Mouse (Mus musculus): ENCODE results near the gene Slc22a3. TPM values are rescaled to one million over a fixed set of nuclear protein-coding genes. Genes with fewer than 3 reads are reported as not detected.

Gene Slc22a3
- total RNA-seq, 2 experiments from 2014 or later, result 1.8 to 2.3 TPM

DNA sequence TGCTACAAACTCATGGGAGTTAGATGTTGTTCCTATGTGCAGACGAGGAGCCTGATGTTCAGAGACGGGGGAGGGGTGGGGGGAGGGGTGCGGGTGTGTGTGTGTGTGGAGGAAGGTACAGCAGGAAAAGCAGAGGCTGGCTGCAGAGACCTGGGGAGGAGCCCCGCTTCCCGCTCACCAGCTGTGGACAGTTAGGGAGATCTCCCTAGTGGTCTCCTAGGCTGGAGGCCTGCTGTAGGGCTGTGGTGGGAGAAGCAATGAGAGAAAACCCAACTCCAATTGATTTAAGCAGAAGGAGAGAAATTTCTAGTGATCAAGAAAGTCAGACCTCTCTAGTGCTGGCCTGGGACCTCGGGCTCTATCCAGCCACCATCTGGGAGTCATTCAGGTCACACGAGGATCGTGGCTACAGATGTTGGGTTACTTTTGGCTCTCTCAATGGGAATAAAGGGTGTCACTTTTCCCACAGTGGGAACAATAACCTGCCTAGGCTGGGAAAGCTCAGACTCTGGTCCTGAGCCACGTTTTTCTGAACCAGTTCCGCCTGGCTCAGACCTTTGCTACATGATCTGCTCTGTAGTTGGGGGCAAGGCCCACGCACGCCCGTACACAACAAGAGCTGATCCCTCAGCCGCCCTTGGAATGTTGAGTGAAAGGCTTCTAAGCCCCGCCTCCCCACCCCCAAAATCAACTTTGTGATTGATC lies 92.3 kb downstream of the Slc22a3 start:
- peak in 1 of 2 experiments; percentile 49 for DNase-seq
- intact Hi-C loops (cut with DNase I), result loop anchor here (1.0 to 5.0 kb wide), 2 partner anchors 274 to 582 kb away; no protein-coding TSS in a partner anchor

GRCm38 (mm10) chr17:12412891-12413237 lies 94.6 kb downstream of the Slc22a3 start:
- intact Hi-C loops (cut with DNase I), result no loop called here
- DNase-seq, result no peak

- DNase-seq, result peak; percentile 63 to 65
Observed at GRCm38 (mm10) chr17:12412181-12412890, 95.2 kb downstream of the Slc22a3 start.

GRCm38 (mm10) chr17:12409346-12409944 lies 98.1 kb downstream of the Slc22a3 start:
- DNase-seq, result no peak

More at GRCm38 (mm10) chr17:12412181-12412890, 95.2 kb downstream of the Slc22a3 start:
- intact Hi-C loops (cut with DNase I), result no loop called here

GRCm38 (mm10) chr17:12403420-12403819 lies 104.1 kb downstream of the Slc22a3 start:
- peak in 1 of 2 experiments; percentile 40 for DNase-seq
- intact Hi-C loops (cut with DNase I), result no loop called here

More at GRCm38 (mm10) chr17:12409346-12409944, 98.1 kb downstream of the Slc22a3 start:
- intact Hi-C loops (cut with DNase I), result no loop called here

GRCm38 (mm10) chr17:12396163-12396677 lies 111.3 kb downstream of the Slc22a3 start:
- intact Hi-C loops (cut with DNase I), result no loop called here
- no peak for DNase-seq

- DNase-seq, result no peak
- intact Hi-C loops (cut with DNase I), result no loop called here
Observed at GRCm38 (mm10) chr17:12388239-12388638, 119.3 kb downstream of the Slc22a3 start.

GRCm38 (mm10) chr17:12387781-12388180 lies 119.7 kb downstream of the Slc22a3 start:
- DNase-seq, result no peak
- intact Hi-C loops (cut with DNase I), result no loop called here

GRCm38 (mm10) chr17:12385049-12385794 lies 122.3 kb downstream of the Slc22a3 start:
- intact Hi-C loops (cut with DNase I), result no loop called here
- DNase-seq, result no peak

- intact Hi-C loops (cut with DNase I), result no loop called here
- DNase-seq, result no peak
Observed at GRCm38 (mm10) chr17:12382531-12382930, 125.0 kb downstream of the Slc22a3 start.

DNA sequence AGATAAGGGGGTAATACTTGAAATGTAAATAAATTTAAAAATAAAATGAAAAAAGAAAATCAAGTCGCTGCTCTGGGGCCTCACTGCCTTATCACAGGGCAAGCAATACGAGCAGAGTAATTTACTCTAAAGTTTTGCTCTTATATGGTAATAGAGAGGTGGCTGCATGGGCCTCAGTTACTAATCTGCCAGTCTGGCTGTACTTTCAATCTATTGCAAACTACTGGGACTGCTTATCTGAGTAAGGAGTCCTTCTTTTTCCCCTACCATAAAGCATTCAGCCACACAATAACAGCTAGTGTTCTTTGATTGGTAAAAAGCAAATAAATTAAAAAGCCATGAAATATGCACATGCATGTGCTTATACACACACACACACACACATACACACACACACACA lies 125.9 kb downstream of the Slc22a3 start:
- intact Hi-C loops (cut with DNase I), result no loop called here
- DNase-seq, result no peak

DNA sequence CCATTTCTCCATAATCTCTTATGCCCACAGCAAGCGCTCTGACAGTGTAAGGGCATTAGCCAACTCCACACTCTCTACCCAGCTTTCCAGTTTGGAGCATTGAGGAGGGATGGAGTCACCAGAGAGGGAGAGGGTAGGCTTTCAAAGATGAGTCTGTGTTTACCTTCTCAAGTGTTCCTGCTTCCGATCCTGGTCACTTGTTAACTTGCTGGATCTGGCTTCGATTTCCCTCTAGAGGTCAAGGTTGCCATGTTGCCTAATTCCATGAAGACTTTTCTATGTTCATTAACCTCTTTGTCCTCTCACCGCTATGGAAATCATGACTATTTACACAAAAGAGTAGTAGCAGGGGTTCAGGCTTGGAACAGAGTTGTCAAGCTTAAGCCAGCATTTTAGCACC lies 127.2 kb downstream of the Slc22a3 start:
- DNase-seq, result no peak
- intact Hi-C loops (cut with DNase I), result no loop called here

- intact Hi-C loops (cut with DNase I), result no loop called here
- no peak for DNase-seq
Observed at GRCm38 (mm10) chr17:12377981-12378705, 129.4 kb downstream of the Slc22a3 start, which contains the start of gene Plg. Gene Plg, plus strand, starts transcription at chr17:12378608.

DNA sequence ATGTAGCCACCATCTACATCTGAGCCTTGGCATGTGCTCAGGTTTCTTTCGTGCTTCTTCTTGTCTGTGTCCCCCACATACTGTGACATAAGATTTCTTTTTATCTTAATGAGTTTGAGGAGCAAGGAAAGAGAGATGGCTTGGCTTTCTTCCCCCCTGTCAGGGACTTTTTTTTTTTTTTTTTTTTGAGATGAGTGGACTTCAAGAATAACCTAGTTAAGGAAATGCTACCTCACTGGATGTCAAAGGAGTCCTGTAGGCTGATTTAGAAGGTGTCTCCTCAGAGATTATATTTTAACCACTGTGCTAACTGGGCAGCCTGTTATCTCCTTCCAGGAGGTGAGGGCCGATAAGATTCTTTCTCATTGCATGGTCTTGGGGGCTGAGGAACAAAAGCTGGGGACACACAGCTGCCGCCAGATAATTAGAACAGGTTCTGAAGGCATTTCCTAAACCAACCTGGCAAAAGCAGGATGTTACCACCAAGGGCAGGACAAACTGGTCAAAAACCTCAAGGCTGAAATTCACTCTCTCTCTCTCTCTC lies 133.8 kb downstream of the Slc22a3 start:
- DNase-seq, result no peak
- intact Hi-C loops (cut with DNase I), result no loop called here

DNA sequence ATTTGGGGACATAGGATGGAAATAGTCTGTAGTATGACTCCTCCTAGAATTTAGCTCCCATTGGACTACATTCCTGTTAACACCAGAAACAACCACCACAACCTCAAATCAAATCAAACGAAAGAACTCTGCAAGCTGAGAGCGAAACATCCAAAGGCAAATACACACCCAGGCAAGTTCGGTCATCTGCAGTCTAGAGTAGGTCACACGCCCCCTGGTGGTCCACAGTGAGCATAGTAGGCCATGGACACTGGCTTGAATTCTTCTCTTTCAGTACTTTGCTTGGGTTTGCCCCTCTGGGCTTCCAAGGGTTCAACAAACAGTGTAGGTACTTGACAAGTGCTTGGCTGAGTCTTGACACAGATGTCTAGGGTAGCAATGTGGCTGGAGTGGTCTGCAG lies 135.5 kb downstream of the Slc22a3 start:
- intact Hi-C loops (cut with DNase I), result no loop called here
- peak; percentile 70 to 83 for DNase-seq

GRCm38 (mm10) chr17:12371310-12371925 lies 136.1 kb downstream of the Slc22a3 start:
- DNase-seq, result peak in 1 of 2 experiments; percentile 51
- intact Hi-C loops (cut with DNase I), result loop anchor here (2.0 kb wide), 1 partner anchor 335 kb away; no protein-coding TSS in a partner anchor

DNA sequence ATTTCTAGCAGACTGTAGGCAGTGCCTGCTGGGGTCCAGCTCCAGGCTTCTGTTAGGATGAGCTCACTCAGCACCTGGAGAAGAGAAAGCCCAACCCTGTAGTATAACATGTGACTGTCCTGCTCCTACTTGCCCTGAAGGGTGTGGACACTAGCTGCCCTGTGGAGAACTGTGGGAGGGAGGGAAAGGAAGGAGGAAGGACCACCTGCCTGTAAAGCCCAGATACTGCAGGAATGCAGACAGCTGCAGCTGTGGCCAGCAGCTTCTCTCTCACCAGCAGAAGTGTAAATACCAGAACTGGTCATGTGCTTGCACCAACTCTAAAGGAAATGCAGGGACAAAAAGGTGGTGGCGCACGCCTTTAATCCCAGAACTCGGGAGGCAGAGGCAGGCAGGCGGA lies 137.2 kb downstream of the Slc22a3 start:
- intact Hi-C loops (cut with DNase I), result loop anchor here (2.0 kb wide), 1 partner anchor 333 kb away; no protein-coding TSS in a partner anchor
- no peak for DNase-seq

DNA sequence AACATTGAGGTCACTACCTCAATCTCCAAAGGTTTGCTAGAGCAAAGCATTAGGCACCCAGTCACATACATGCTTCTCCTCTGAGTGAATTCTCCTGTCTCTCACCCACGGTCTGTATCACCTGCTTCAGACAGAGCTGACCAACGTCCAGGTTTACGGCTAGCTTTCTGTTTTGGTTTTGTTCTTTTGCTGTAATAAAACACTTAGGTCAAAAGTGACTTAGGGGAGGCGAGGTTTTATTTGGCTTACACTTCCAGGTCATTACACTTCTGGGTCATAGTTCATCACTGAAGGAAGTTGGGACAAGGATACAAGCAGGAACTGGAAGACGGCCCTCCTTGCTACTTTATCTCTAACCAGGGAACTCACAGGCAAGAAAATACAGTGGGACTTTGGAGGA lies 138.1 kb downstream of the Slc22a3 start:
- intact Hi-C loops (cut with DNase I), result loop anchor here (2.0 kb wide), 1 partner anchor 143 kb away; no protein-coding TSS in a partner anchor

More for the DNA sequence above, 138.1 kb downstream of the Slc22a3 start:
- DNase-seq, result no peak

Measured in heart, postnatal 10 days (tissue).